Mouse (Mus musculus): ENCODE results near the gene Asic5.

Asic5 gene

GRCm38 (mm10) chr3:81981990-81982389 lies at the start of gene Asic5:
TSS of gene Asic5 (plus strand) at chr3:81982290.
- DNase-seq (ENCODE audit: low spot score in 2 of 2) = no peak

GRCm38 (mm10) chr3:81933348-81933747 lies 48.7 kb upstream of the Asic5 start:
- no peak for DNase-seq (ENCODE audit: low spot score in 2 of 2)

GRCm38 (mm10) chr3:81938924-81939323 lies 43.2 kb upstream of the Asic5 start:
- no peak for DNase-seq (ENCODE audit: low spot score in 2 of 2)

- no peak for DNase-seq (ENCODE audit: low spot score in 2 of 2)
These were observed 39.7 kb upstream of the Asic5 start for GRCm38 (mm10) chr3:81942341-81942740.

- DNase-seq (ENCODE audit: low spot score in 2 of 2) = no peak
These were observed 39.0 kb upstream of the Asic5 start for GRCm38 (mm10) chr3:81943097-81943496.

- no peak for DNase-seq (ENCODE audit: low spot score in 2 of 2)
These were observed 37.2 kb upstream of the Asic5 start for GRCm38 (mm10) chr3:81944851-81945393.

GRCm38 (mm10) chr3:81949048-81949447 lies 33.0 kb upstream of the Asic5 start:
- no peak for DNase-seq (ENCODE audit: low spot score in 2 of 2)

GRCm38 (mm10) chr3:81951785-81952184 lies 30.3 kb upstream of the Asic5 start:
- DNase-seq (ENCODE audit: low spot score in 2 of 2) = no peak

- no peak for DNase-seq (ENCODE audit: low spot score in 2 of 2)
These were observed 24.6 kb upstream of the Asic5 start for GRCm38 (mm10) chr3:81957484-81957883.

- no peak for DNase-seq (ENCODE audit: low spot score in 2 of 2)
These were observed 20.8 kb upstream of the Asic5 start for GRCm38 (mm10) chr3:81961336-81961735.

- no peak for DNase-seq (ENCODE audit: low spot score in 2 of 2)
These were observed 18.3 kb upstream of the Asic5 start for GRCm38 (mm10) chr3:81963768-81964167.

GRCm38 (mm10) chr3:81964596-81964995 lies 17.5 kb upstream of the Asic5 start:
- DNase-seq (ENCODE audit: low spot score in 2 of 2) = no peak

- no peak for DNase-seq (ENCODE audit: low spot score in 2 of 2)
These were observed 6.5 kb upstream of the Asic5 start for GRCm38 (mm10) chr3:81975607-81976006.

GRCm38 (mm10) chr3:81976102-81976501 lies 6.0 kb upstream of the Asic5 start, which contains the start of gene Tdo2:
TSS of gene Tdo2 (minus strand) at chr3:81976202.
- DNase-seq (ENCODE audit: low spot score in 2 of 2) = no peak

- no peak for DNase-seq (ENCODE audit: low spot score in 2 of 2)
These were observed 514 bp upstream of the Asic5 start for GRCm38 (mm10) chr3:81981576-81981975.

GRCm38 (mm10) chr3:81983120-81983895 lies 1.2 kb downstream of the Asic5 start:
- no peak for DNase-seq (ENCODE audit: low spot score in 2 of 2)

GRCm38 (mm10) chr3:81985100-81985499 lies 3.0 kb downstream of the Asic5 start:
- no peak for DNase-seq (ENCODE audit: low spot score in 2 of 2)

GRCm38 (mm10) chr3:81986103-81986502 lies 4.0 kb downstream of the Asic5 start:
- DNase-seq (ENCODE audit: low spot score in 2 of 2) = no peak

- DNase-seq (ENCODE audit: low spot score in 2 of 2) = no peak
These were observed 5.5 kb downstream of the Asic5 start for GRCm38 (mm10) chr3:81987628-81988027.

- DNase-seq (ENCODE audit: low spot score in 2 of 2) = no peak
These were observed 7.6 kb downstream of the Asic5 start for GRCm38 (mm10) chr3:81989692-81990141.

GRCm38 (mm10) chr3:81990531-81990930 lies 8.4 kb downstream of the Asic5 start:
- no peak for DNase-seq (ENCODE audit: low spot score in 2 of 2)

GRCm38 (mm10) chr3:81995371-81995770 lies 13.3 kb downstream of the Asic5 start:
- DNase-seq (ENCODE audit: low spot score in 2 of 2) = no peak

GRCm38 (mm10) chr3:81995988-81996387 lies 13.9 kb downstream of the Asic5 start:
- peak in 1 of 2 experiments; percentile 36 for DNase-seq (ENCODE audit: low spot score in 2 of 2)

Data from left cerebral cortex, adult 9 months (tissue).